1 mouse cellular context compared by ENCODE assay signal in the genomic region with DNA sequence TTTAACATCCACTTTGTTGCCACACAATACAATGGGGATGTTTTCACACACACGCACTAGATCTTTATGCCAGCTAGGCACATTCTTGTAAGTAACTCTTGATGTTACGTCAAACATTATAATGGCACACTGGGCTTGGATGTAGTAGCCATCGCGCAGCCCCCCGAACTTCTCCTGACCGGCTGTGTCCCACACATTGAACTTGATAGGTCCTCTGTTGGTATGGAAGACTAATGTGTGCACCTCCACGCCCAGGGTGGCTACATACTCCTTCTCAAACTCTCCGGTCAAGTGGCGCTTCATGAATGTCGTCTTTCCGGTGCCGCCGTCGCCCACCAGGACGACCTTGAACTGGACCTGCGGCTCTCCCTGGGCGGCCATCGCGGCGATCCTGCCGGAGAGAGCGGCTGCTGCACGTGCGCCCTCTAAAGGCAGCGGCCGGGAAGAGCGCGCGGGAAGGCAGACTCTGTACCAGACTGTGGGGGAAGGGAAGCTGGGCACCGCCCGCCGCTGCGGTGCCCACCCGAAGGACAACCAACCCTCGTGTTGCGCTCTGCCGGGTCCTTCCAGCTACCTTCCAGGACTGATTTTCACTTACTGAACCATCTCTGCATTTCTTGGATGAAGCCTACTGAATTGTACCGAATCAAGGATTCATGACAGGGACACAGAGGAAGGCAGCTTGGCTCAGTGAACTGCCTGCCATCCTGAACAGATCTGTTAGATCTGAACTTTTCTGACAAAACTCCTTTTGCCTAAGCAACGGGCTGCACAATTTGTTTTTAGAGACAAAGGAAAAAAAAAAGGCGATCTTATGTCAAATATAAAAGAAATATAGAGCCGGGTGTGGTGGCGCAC.
TF ChIP-seq lines count a peak whose summit lies in the region.

A gene (minus strand): TSS at position 402 of the 858 bp plus-strand sequence.

TF ChIP-seq in CH12.LX, 34 proteins besides CTCF, POLR2A, EP300 and RAD21 (continued from another document):
- TF ChIP-seq GABPA (IDR thresholded peaks at IDR 0.05; ENCODE audit: insufficient replicate concordance, low read depth, low read length) (no peak), CHD2 (IDR thresholded peaks at IDR 0.05; ENCODE audit: low read length) (peak; percentile 90), MAX (IDR thresholded peaks at IDR 0.05; ENCODE audit: low read length) (peak; percentile 48; the same call in 1 of the 2 replicates), BHLHE40 (IDR thresholded peaks at IDR 0.05; ENCODE audit: low read depth, low read length) (peak; percentile 71), USF2 (conservative IDR thresholded peaks at IDR 0.05; ENCODE audit: low read depth, low read length) (no peak), MAFK (IDR thresholded peaks at IDR 0.05; ENCODE audit: insufficient replicate concordance, low read length) (no peak), TCF12 (IDR thresholded peaks at IDR 0.05; ENCODE audit: low read depth, low read length) (peak; percentile 66), CHD1 (IDR thresholded peaks at IDR 0.05; ENCODE audit: low read depth, low read length) (no peak), ELF1 (IDR thresholded peaks at IDR 0.05; ENCODE audit: low read depth, low read length) (peak; percentile 53), ZC3H11A (IDR thresholded peaks at IDR 0.05; ENCODE audit: low read depth, low read length) (0 out of 2 replicates have a peak, but pooled peaks have one; percentile 14), IRF4 (IDR thresholded peaks at IDR 0.05; ENCODE audit: low read depth, low read length) (peak; percentile 70; the same call in 1 of the 2 replicates), MXI1 (IDR thresholded peaks at IDR 0.05; ENCODE audit: low read depth, low read length) (0 out of 2 replicates have a peak, but pooled peaks have one; percentile 19), TBP (conservative IDR thresholded peaks at IDR 0.05; ENCODE audit: low read depth, low read length) (no peak)
